Mouse (Mus musculus): ENCODE measurements around the gene Cend1.

The Cend1 gene

GRCm38 (mm10) chr7:141446374-141446773, 17.1 kb upstream of the Cend1 start:
- CTCF ChIA-PET: interaction anchor here (0.6 to 1.6 kb wide), 3 partner anchors 8 to 167 kb away, joined by 4 to 5 read pairs (median 4); no protein-coding TSS in a partner anchor

GRCm38 (mm10) chr7:141443828-141444237, 14.5 kb upstream of the Cend1 start, which contains the start of gene Pidd1:
Pidd1 (minus strand) TSS chr7:141444025.
- CTCF ChIA-PET: no interaction called here

DNA sequence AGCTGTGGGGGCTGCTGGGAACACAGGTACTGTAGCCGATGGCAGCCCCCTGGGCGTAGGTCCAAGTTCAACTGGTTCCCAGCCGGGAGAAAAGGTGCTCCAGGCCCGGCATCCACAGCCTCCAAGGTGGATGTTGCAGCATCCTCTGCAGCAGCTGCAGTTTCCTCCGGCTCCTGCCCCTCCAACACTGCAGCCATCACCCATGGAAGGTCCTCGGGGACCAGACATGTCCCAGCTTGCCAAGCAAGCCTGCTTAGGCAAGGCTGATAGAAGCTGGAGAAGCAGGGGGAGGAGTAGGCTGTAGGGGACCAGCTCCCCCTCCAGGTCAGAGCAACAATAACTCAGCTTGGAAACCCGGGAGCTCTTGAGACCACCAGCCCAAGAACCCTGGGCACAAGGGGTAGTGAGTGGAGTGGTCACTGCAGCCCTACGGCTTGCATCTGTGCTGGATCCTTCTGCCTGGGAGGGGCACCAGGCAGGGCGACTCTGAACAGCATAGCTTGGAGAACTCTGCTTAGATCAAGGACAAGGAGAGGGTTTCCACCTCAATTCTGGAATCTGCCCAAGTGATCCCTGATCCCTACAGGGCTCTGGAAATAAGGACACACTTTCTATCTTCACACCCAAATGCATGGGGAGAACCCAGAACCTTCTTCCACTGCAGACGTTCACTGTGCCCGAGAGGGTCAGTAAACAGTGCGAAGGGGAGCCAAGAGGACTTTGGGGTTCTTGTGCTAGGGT, 14.0 kb upstream of the Cend1 start:
- CTCF ChIA-PET: interaction anchor here (1.1 to 1.2 kb wide), 2 partner anchors 13 to 15 kb away, joined by 4 to 5 read pairs; no protein-coding TSS in a partner anchor

DNA sequence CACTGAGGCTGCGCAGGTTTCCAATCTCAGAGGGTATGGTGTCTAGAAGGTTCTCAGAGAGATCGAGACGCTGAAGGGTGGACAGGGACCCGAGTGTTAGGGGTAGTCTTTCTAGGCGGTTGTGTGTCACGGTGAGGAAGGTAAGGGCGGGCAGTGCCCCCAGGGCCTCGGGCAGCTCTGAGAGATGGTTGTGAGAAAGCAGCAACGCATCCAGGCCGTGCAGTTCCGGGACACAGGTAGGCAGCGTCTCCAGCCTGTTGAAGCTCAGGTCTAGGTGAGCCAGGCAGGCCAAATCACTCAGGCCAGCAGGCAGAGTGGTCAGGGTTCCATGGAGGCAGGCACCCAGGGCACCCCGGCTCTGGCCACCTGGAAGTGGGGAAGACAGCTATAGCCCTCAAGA, 12.9 kb upstream of the Cend1 start:
- CTCF ChIA-PET: interaction anchor here (0.6 to 1.2 kb wide), 2 partner anchors 14 to 129 kb away, joined by 3 to 4 read pairs; no protein-coding TSS in a partner anchor

DNA sequence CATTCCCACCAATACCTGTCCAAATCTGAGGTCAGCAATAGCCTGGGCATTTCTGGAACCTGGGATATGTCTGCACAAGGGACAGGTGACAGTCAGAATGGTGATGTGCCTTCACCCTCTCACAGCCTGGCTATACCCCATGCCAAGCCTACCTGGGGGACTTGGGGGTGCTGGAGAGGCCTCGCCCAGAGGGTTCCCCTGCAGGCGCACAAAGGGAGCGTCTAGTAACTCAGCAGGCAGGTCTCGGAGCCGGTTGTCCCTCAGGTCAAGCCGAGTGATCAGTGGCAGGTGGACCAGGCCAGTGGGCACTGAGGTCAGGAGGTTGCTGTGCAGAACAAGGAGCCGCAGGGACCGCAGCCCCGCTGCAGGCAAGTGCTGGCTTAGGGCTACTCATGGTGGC, 12.2 kb upstream of the Cend1 start:
- CTCF ChIA-PET: no interaction called here

DNA sequence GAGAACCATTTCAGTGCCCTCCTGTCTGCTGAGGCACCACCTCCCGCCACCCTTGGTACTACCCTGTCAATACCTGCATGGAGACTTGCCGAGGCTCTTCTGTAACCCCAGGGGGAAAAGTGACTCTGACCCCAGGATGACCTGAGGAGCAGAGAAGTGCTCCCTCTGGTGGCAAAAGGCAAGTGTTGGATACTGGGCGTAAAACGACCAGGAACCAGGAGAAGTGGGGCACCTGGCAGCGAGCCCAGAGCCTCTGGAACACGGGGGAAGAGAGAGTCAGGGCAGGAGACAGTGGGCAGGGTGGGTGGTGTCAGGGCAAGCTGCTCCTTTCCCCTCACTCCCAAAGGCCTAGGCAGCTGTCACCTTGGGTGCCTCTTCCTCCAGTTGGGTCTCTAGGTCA, 11.3 kb upstream of the Cend1 start:
- CTCF ChIA-PET: interaction anchor here (0.6 to 0.9 kb wide), 3 partner anchors 11 to 246 kb away, joined by 3 to 5 read pairs (median 4); no protein-coding TSS in a partner anchor

DNA sequence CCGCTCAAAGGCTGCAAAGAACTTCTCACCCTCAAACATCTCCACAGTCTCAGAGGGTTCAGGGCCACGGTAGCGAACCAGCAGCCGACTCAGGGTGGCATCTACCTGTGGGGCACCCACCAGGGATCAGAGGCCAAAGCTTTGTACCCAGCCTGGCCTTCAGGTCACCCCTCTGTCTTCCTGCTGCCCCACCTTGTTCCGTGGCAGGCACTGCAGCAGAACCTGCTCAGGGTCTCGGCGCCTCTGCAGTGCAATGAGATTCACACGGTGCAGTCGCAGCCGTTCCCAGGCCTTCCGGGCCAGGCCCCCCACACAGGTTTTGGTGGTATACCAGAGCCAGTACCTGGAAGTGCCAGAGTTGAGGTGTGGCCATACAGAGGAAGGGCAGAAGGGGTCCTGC, 10.5 kb upstream of the Cend1 start:
- CTCF ChIA-PET: interaction anchor here (0.5 kb wide), 1 partner anchor 510 kb away, joined by 13 read pairs; no protein-coding TSS in a partner anchor

DNA sequence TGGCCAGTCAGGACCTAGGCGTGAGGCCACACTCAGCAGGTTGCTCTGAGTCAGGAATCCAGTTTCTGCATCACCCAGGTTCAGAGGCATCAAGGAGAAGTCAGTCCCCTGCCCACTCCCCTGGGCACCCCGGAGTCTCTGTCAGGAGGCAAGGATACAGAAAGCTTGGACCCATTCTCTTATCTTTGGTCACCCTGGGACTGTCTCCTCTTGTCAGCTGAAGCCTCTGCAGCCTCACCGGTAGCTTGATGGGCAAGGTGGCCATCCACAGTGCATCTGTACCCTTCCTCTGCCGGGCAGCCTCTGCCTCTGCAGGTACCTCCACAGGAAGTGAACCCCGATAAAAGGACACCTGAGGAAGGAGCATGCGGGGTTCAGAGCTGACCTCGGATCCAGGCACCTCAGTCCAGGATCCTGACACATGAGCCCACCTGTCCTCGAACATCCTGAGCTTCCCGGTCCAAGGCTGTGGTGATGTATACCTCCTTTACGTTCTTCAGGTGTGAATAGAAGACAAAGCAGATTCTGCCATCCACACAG, 9.9 kb upstream of the Cend1 start:
- CTCF ChIA-PET: interaction anchor here (0.6 to 1.3 kb wide), 2 partner anchors 26 to 38 kb away, joined by 3 read pairs; no protein-coding TSS in a partner anchor

DNA sequence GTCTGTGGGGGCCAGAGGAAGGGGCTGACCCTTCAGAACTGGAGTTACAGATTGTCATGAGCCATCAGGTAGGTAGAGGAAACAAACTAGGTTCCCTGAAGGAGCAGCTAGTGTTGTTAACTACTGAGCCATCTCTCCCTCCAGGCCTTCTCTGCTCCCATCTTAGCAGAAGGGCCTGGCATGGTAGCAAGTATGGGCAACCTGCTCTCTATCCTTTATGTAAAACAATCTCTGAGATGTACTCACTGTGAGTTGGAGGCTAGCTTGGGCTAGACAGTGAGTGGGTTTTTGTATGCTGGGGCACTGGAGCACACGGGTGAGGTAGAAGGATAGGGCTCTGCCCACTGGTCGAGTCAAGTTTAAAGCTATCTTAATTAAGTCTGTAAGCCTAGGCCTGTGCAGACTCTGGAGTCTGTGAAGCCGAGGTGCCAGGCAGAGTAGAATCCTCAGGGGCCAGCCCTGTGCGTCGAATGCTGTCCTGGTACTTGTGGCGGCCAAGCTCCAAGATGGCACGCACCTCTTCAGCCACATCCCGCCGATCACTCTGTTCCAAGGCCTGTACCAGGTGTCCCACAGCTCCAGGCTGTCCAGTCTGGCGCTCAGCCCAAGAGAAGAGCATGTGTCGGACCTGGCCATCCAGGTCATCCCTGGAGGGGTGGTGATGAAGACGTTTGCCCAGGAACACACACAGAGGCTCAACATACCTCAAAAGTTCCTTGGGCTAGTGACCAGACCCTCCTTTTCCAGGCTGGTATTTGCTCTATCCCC, 9.1 kb upstream of the Cend1 start:
- CTCF ChIA-PET: interaction anchor here (0.6 to 1.3 kb wide), 3 partner anchors 8 to 39 kb away, joined by 3 to 4 read pairs (median 3); partner anchors contain the start of gene Rplp2

DNA sequence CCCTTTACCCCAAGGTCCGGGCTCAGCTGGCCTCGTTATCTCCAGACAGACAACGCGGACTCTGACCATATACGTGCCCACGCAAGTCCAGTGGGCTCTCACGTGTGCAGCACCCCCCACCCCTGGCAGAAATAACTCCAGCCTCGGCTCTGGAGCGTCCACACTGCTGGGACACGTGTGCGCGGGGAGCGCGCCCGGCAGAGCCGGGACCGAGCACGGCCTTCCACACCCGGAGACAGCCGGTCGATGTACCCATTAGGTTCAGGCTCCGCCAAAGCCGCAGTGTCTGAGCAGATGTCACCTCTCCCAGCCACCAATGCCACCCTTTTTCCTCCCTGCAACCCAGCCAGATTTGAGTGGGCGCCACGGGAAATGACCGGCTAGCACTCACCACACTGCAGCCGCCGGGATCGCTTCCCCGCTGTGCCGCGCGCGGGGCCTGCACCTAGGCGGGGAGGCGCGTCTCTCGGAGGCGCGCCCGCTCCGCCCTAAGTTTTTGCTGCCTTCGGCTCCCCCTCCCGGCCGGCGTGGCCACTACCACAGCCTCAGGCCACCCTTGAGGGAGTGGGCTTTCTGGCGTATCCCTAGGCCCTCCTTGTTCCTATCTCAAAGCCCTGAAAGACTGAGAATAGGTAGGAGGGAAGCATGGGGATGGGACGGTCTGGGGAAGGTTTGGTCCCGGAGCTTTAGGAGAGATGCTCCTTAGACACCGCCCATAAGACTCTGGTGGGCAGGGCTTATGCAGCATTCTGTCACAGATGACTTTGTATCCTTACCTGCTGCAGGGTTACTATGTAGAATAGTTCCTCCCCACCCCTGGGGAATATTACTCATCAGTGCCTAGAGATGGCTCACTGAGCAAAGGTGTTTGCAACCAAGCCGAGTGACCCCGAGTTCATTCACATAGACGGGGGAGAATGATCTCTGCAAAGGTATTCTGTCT, 8.2 kb upstream of the Cend1 start, which contains the start of gene Slc25a22:
Gene Slc25a22, minus strand, starts transcription at position 715 of the 943 bp plus-strand sequence.
- CTCF ChIA-PET: interaction anchor here (1.1 kb wide), 1 partner anchor 9 kb away, joined by 4 read pairs; the partner anchor contains the start of gene Rplp2

- CTCF ChIA-PET: interaction anchor here (0.5 to 1.0 kb wide), 3 partner anchors 12 to 476 kb away, joined by 3 to 6 read pairs (median 3); no protein-coding TSS in a partner anchor
These were observed 7.2 kb upstream of the Cend1 start for GRCm38 (mm10) chr7:141436523-141436892.

DNA sequence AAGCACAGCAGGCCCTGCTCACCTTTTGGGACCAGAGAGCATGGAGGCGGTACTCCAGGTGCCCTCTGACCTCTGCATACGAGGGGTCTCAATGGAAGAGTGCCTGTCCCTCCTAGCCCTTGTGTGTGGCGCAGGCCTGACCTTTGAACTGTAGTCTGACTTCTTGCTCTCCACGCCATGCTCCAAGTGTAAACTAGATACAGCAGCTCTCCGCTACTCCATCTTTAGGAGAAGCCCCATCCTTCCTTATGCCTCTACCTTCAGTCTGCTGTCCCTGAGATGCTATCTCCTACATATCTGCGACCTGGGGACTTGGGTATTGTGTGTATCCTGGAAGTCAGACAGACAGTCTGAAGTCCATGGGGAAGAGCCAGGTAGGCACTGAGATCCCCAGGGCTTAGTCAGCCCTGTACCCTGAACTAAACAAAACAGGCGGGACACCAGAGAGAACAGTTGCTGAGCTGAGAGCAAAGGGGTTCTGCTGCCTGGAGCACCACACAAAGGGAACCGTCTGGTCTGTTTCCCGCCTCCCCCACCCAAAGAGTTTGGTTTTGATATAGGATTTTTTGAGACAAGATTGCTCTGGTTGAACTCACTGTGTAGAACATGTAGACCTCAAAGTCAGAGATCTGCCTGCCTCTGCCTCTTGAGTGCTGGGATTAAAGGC, 6.7 kb upstream of the Cend1 start:
- CTCF ChIA-PET: interaction anchor here (0.5 to 1.0 kb wide), 3 partner anchors 11 to 96 kb away, joined by 3 to 6 read pairs (median 4); partner anchors contain the start of gene Rplp2

DNA sequence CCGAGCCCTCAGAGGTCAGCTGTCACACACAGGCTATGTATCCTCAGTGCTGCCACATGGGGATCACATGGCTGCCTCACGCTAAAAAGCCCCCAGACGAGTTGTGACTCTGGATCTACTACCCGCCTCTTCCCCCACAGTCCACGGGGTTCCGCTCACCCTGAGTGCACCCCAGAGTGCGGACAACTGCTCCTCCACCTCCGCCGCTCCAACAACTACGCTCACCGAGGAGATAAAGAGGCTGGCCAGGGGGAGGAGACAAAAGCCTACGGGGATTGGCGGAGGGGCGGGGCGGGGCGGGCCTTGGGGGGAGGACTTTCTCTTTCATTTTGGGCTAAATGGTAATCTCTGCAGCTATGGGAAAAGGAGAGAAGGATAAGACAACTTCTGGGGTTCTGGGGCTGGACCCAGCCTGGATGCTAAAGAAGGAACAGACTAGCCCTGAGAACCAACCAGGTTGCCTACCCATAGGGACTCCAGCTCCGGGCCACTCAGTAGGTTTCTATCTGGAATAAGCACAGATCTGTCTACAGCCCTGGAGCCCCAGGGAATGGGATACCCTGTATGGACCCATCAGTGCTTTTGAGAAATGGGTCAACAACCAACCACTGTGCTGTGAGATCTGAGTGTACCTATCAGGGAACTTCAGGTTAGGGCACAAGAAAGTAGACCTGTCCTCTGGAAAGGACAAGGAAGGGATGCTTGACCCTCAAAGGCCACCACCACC, 6.0 kb upstream of the Cend1 start:
- CTCF ChIA-PET: interaction anchor here (1.0 kb wide), 1 partner anchor 11 kb away, joined by 4 read pairs; the partner anchor contains the start of gene Rplp2

- CTCF ChIA-PET: no interaction called here
These were observed 5.2 kb upstream of the Cend1 start for GRCm38 (mm10) chr7:141434464-141434863.

DNA sequence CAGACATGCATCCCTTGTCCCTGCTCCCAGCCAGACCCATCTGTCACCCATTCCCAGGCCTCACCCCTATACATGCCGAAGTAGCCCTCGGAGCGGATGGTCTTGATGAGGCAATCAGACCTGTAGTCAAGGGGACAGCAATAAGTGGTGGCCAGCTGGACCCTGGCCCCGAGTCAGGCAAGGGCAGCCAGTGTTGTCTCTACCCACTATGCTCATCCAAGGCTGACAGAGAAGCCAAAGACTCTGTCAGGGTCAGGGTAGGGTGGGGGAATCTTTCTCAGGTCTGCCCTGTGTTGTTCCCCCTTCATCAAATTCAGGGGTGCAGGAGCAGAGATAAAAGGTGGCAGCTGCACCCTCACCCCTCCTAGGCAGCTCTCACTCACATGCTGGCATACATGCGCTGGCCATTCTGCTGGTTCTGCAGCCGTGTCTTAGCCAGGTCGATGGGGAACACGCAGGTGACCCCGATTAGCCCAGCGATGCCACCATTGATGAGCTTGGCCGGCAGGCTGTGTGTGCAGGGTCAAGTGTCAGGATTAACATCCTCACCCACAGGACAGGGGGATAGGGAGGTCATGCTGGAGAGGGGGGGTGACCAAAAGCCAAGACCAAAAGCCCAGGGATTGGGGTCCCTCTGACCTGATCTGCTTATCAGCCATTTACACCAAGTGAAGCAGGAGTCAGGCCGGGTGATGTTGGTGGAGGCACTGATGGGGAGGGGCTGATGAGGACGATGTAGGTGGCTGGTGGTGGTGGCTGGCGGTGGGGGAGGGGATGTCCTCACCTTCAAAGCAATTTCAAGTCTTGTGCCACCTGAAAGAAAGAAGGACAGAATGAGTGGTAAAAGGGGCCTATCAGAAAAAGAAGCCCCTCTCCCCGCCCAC, 4.5 kb upstream of the Cend1 start:
- CTCF ChIA-PET: no interaction called here

GRCm38 (mm10) chr7:141432741-141433516, 3.6 kb upstream of the Cend1 start:
- CTCF ChIA-PET: interaction anchor here (0.5 to 1.2 kb wide), 2 partner anchors 14 to 31 kb away, joined by 3 to 4 read pairs; partner anchors contain the start of gene Rplp2

GRCm38 (mm10) chr7:141432186-141432611, 2.9 kb upstream of the Cend1 start:
- CTCF ChIA-PET: interaction anchor here (0.5 to 1.2 kb wide), 2 partner anchors 15 to 31 kb away, joined by 3 to 4 read pairs; partner anchors contain the start of gene Rplp2
